Mouse (Mus musculus): ENCODE data around the gene Gsto2. TPM values are rescaled to one million over a fixed set of nuclear protein-coding genes. Genes with fewer than 3 reads are reported as not detected.
A peak's percentile ranks its signal among the peaks of the same experiment; 100 is the strongest.

Gsto2 gene
- polyA plus RNA-seq, 1 experiment from 2014 or later: 0.39 TPM

GRCm38 (mm10) chr19:47905081-47905480 is 39.7 kb downstream of the Gsto2 start:
- H3K9me3 ChIP-seq (ENCODE audit: low read length): no peaks in the 10 kb centered on the region
- WGBS (ENCODE audit: insufficient replicate concordance): 71% methylated on average over 4 of the region's 4 CpGs

GRCm38 (mm10) chr19:47905603-47906002 is 40.3 kb downstream of the Gsto2 start:
- H3K9ac ChIP-seq (replicated peaks): no peak overlapping the region
- no peaks in the 10 kb centered on the region for H3K36me3 ChIP-seq (replicated peaks; ENCODE audit: insufficient read depth, low read length)
- DNase-seq (peak; percentile 46), ATAC-seq (peak; percentile 34; the same call in 1 of the 2 replicates)
- H3K27ac ChIP-seq (ENCODE audit: low read depth): peak overlapping the region; percentile 55
- no peak overlapping the region for H3K4me3 ChIP-seq (ENCODE audit: low read depth, low read length)
- no peak overlapping the region for H3K4me2 ChIP-seq (ENCODE audit: low read depth, low read length)
- TF ChIP-seq EP300 (IDR thresholded peaks at IDR 0.05; ENCODE audit: low read depth): no peak
- no peak for TF ChIP-seq CTCF (IDR thresholded peaks at IDR 0.05; ENCODE audit: low read depth)
- peaks cover 18% of the 10 kb centered on the region for H3K4me1 ChIP-seq (ENCODE audit: insufficient read depth)
- H3K27me3 ChIP-seq (ENCODE audit: insufficient read depth, low read length): no peaks in the 10 kb centered on the region
- no peaks in the 10 kb centered on the region for H3K9me3 ChIP-seq (ENCODE audit: low read length)
- WGBS (ENCODE audit: insufficient replicate concordance): 65% methylated on average over 5 of the region's 5 CpGs

More at GRCm38 (mm10) chr19:47905081-47905480, 39.7 kb downstream of the Gsto2 start:
- TF ChIP-seq EP300 (IDR thresholded peaks at IDR 0.05; ENCODE audit: low read depth): no peak
- no peak for TF ChIP-seq CTCF (IDR thresholded peaks at IDR 0.05; ENCODE audit: low read depth)
- no peak overlapping the region for H3K9ac ChIP-seq (replicated peaks)
- no peaks in the 10 kb centered on the region for H3K27me3 ChIP-seq (ENCODE audit: insufficient read depth, low read length)
- H3K36me3 ChIP-seq (replicated peaks; ENCODE audit: insufficient read depth, low read length): no peaks in the 10 kb centered on the region
- no peak overlapping the region for H3K4me2 ChIP-seq (ENCODE audit: low read depth, low read length)
- ATAC-seq: no peak
- H3K4me3 ChIP-seq (ENCODE audit: low read depth, low read length): no peak overlapping the region
- H3K27ac ChIP-seq (ENCODE audit: low read depth): peak overlapping the region; percentile 55
- no peak for DNase-seq
- peaks cover 21% of the 10 kb centered on the region for H3K4me1 ChIP-seq (ENCODE audit: insufficient read depth)

- DNase-seq (no peak), ATAC-seq (0 out of 2 replicates have a peak, but pooled peaks have one; percentile 13)
- TF ChIP-seq EP300 (IDR thresholded peaks at IDR 0.05; ENCODE audit: low read depth) (peak; percentile 43; the same call in 1 of the 2 replicates), CTCF (IDR thresholded peaks at IDR 0.05; ENCODE audit: low read depth) (no peak)
- 84% methylated on average over 9 of the region's 9 CpGs for WGBS (ENCODE audit: insufficient replicate concordance)
- Histone ChIP-seq H3K4me2 (ENCODE audit: low read depth, low read length) (no peak overlapping the region), H3K27me3 (ENCODE audit: insufficient read depth, low read length) (no peaks in the 10 kb centered on the region), H3K4me3 (ENCODE audit: low read depth, low read length) (no peak overlapping the region), H3K27ac (ENCODE audit: low read depth) (no peak overlapping the region), H3K36me3 (replicated peaks; ENCODE audit: insufficient read depth, low read length) (peaks cover 4% of the 10 kb centered on the region; the same call in 1 of the 2 replicates), H3K4me1 (ENCODE audit: insufficient read depth) (peaks cover 18% of the 10 kb centered on the region), H3K9me3 (ENCODE audit: low read length) (no peaks in the 10 kb centered on the region), H3K9ac (replicated peaks) (no peak overlapping the region)
Observed at GRCm38 (mm10) chr19:47907596-47907995, 42.3 kb downstream of the Gsto2 start.

GRCm38 (mm10) chr19:47908961-47909371 is 43.6 kb downstream of the Gsto2 start:
- Histone ChIP-seq H3K9me3 (ENCODE audit: low read length) (no peaks in the 10 kb centered on the region), H3K27me3 (ENCODE audit: insufficient read depth, low read length) (no peaks in the 10 kb centered on the region), H3K4me3 (ENCODE audit: low read depth, low read length) (no peak overlapping the region), H3K4me2 (ENCODE audit: low read depth, low read length) (no peak overlapping the region; the same call in 1 of the 2 replicates), H3K9ac (replicated peaks) (no peak overlapping the region), H3K4me1 (ENCODE audit: insufficient read depth) (peaks cover 16% of the 10 kb centered on the region), H3K36me3 (replicated peaks; ENCODE audit: insufficient read depth, low read length) (peaks cover 8% of the 10 kb centered on the region; the same call in 1 of the 2 replicates), H3K27ac (ENCODE audit: low read depth) (no peak overlapping the region)
- 32% methylated on average over 6 of the region's 6 CpGs for WGBS (ENCODE audit: insufficient replicate concordance)
- DNase-seq (no peak), ATAC-seq (no peak)
- TF ChIP-seq CTCF (IDR thresholded peaks at IDR 0.05; ENCODE audit: low read depth) (no peak), EP300 (IDR thresholded peaks at IDR 0.05; ENCODE audit: low read depth) (no peak)

GRCm38 (mm10) chr19:47909387-47910116 is 44.2 kb downstream of the Gsto2 start:
- H3K36me3 ChIP-seq (replicated peaks; ENCODE audit: insufficient read depth, low read length): peaks cover 8% of the 10 kb centered on the region; the same call in 1 of the 2 replicates
- peak overlapping the region; percentile 62 for H3K27ac ChIP-seq (ENCODE audit: low read depth)
- ATAC-seq: no peak
- no peaks in the 10 kb centered on the region for H3K27me3 ChIP-seq (ENCODE audit: insufficient read depth, low read length)
- no peak for DNase-seq
- H3K4me2 ChIP-seq (ENCODE audit: low read depth, low read length): peak overlapping the region; percentile 53
- H3K9me3 ChIP-seq (ENCODE audit: low read length): no peaks in the 10 kb centered on the region
- TF ChIP-seq EP300 (IDR thresholded peaks at IDR 0.05; ENCODE audit: low read depth) (no peak), CTCF (IDR thresholded peaks at IDR 0.05; ENCODE audit: low read depth) (no peak)
- H3K9ac ChIP-seq (replicated peaks): no peak overlapping the region
- 14% methylated on average over 10 of the region's 10 CpGs for WGBS (ENCODE audit: insufficient replicate concordance)
- H3K4me3 ChIP-seq (ENCODE audit: low read depth, low read length): peak overlapping the region; percentile 7; the same call in 1 of the 2 replicates
- H3K4me1 ChIP-seq (ENCODE audit: insufficient read depth): peaks cover 16% of the 10 kb centered on the region

GRCm38 (mm10) chr19:47910117-47910618 is 44.8 kb downstream of the Gsto2 start:
- Histone ChIP-seq H3K36me3 (replicated peaks; ENCODE audit: insufficient read depth, low read length) (peaks cover 8% of the 10 kb centered on the region; the same call in 1 of the 2 replicates), H3K9me3 (ENCODE audit: low read length) (no peaks in the 10 kb centered on the region), H3K4me3 (ENCODE audit: low read depth, low read length) (0 out of 2 replicates have a peak overlapping the region, but pooled peaks have one; percentile 7), H3K9ac (replicated peaks) (no peak overlapping the region), H3K4me1 (ENCODE audit: insufficient read depth) (peaks cover 14% of the 10 kb centered on the region), H3K4me2 (ENCODE audit: low read depth, low read length) (peak overlapping the region; percentile 53), H3K27me3 (ENCODE audit: insufficient read depth, low read length) (no peaks in the 10 kb centered on the region), H3K27ac (ENCODE audit: low read depth) (peak overlapping the region; percentile 66)
- 19% methylated on average over 4 of the region's 4 CpGs for WGBS (ENCODE audit: insufficient replicate concordance)
- TF ChIP-seq CTCF (IDR thresholded peaks at IDR 0.05; ENCODE audit: low read depth) (no peak), EP300 (IDR thresholded peaks at IDR 0.05; ENCODE audit: low read depth) (no peak)
- ATAC-seq (no peak), DNase-seq (no peak)

Measured in liver, postnatal 0 days (tissue).